Mouse (Mus musculus) limb, embryonic 11.5 days (tissue): ENCODE measurements around the gene Flad1. TPM values are rescaled to one million over a fixed set of nuclear protein-coding genes. Genes with fewer than 3 reads are reported as not detected.

ENCODE experiments used
- ATAC-seq: fragments of 200-750 bp; cut with Nextera tagmentation; 2 replicates; pipeline ENCODE4 v1.8.0; 2017; ENCODE audit warnings: low read depth; ENCODE audit not compliant: insufficient number of reproducible peaks, low FRiP score, low TSS enrichment
- DNase-seq: peaks from one replicate; pipeline ENCODE4 v3.0.0-alpha.2; 2015; ENCODE audit warnings: low spot score
- H3K27ac ChIP-seq: fragments of 300-500 bp; sonication (generic); replicated peaks from 2 replicates; pipeline ENCODE4 v1.5.1; 2014; ENCODE audit warnings: low read depth, mild to moderate bottlenecking, low read length
- H3K27me3 ChIP-seq: fragments of 300-500 bp; sonication (generic); 2 replicates; pipeline ENCODE4 v1.6.1; 2014; ENCODE audit warnings: mild to moderate bottlenecking, low read length, mixed read lengths; ENCODE audit not compliant: control insufficient read depth, insufficient read depth
- H3K36me3 ChIP-seq: fragments of 300-500 bp; sonication (generic); 2 replicates; pipeline ENCODE4 v1.6.1; 2014; ENCODE audit warnings: mild to moderate bottlenecking, low read length, moderate library complexity, mixed read lengths; ENCODE audit not compliant: control insufficient read depth, insufficient read depth
- H3K4me1 ChIP-seq: fragments of 300-500 bp; sonication (generic); 2 replicates; pipeline ENCODE4 v1.6.1; 2014; ENCODE audit warnings: low read length, mixed read lengths; ENCODE audit not compliant: control insufficient read depth, insufficient read depth
- H3K4me2 ChIP-seq: fragments of 300-500 bp; sonication (generic); 2 replicates; pipeline ENCODE4 v1.6.1; 2014; ENCODE audit warnings: low read depth, mild to moderate bottlenecking, moderate library complexity; ENCODE audit not compliant: severe bottlenecking
- H3K4me3 ChIP-seq: fragments of 300-500 bp; sonication (generic); 2 replicates; pipeline ENCODE4 v1.5.1; 2014; ENCODE audit warnings: low read depth, low read length
- H3K9ac ChIP-seq: fragments of 300-500 bp; sonication (generic); 2 replicates; pipeline ENCODE4 v1.6.1; 2014; ENCODE audit warnings: mild to moderate bottlenecking, low read length
- H3K9me3 ChIP-seq: fragments of 300-500 bp; sonication (generic); 2 replicates; pipeline ENCODE4 v1.6.1; 2016; ENCODE audit warnings: low read length; ENCODE audit not compliant: control insufficient read depth
- WGBS: fragments of 180-500 bp; shearing (Covaris S2); extraction: QIAGEN DNeasy Blood & Tissue Kit; methylation state at CpG from one replicate; pipeline ENCODE4 v1.1.7; 2014; 5-methylcytosine and 5-hydroxymethylcytosine counted together
- polyA plus RNA-seq: library from polyadenylated mRNA; unstranded; fragments of >200 nt; fragmentation: Nextera tagmentation; extraction: Ambion mirVana; gene quantifications from 2 replicates; pipeline ENCODE4 v1.2.1, GENCODE M21; 2014

Gene Flad1
- polyA plus RNA-seq, 1 experiment from 2014 or later, result 21.9 TPM

DNA sequence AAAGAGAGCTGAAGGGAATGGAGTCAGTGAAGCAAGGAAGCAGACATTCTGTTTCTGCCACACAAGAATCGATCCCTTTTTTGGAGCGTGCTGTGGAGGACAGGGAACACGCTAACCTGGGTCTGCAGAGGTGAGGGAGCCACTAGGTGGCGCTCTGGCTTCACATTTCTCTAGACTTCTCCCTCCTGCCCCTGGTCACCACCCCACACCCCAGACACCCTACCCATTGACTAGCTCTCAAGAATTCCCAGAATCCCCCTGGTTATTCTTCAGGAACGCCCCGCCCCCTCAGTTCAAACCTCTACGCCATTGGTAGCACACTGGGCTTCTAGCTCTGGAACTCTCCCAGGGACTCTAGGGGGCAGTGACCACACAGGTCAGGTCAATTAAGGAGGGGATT is 37.9 kb upstream of the Flad1 start:
- Histone ChIP-seq H3K4me2 (no peak overlapping the region), H3K9me3 (no peaks in the 10 kb centered on the region), H3K4me3 (no peak overlapping the region), H3K36me3 (0 out of 2 replicates have a peak, but pooled peaks cover 3% of the 10 kb centered on the region), H3K27ac (no peak overlapping the region), H3K27me3 (no peaks in the 10 kb centered on the region), H3K9ac (no peak overlapping the region), H3K4me1 (no peaks in the 10 kb centered on the region)
- WGBS, result 58% methylated on average over 7 of the region's 7 CpGs
- ATAC-seq (no peak; the same call in 1 of the 2 replicates), DNase-seq (peak; percentile 77)

DNA sequence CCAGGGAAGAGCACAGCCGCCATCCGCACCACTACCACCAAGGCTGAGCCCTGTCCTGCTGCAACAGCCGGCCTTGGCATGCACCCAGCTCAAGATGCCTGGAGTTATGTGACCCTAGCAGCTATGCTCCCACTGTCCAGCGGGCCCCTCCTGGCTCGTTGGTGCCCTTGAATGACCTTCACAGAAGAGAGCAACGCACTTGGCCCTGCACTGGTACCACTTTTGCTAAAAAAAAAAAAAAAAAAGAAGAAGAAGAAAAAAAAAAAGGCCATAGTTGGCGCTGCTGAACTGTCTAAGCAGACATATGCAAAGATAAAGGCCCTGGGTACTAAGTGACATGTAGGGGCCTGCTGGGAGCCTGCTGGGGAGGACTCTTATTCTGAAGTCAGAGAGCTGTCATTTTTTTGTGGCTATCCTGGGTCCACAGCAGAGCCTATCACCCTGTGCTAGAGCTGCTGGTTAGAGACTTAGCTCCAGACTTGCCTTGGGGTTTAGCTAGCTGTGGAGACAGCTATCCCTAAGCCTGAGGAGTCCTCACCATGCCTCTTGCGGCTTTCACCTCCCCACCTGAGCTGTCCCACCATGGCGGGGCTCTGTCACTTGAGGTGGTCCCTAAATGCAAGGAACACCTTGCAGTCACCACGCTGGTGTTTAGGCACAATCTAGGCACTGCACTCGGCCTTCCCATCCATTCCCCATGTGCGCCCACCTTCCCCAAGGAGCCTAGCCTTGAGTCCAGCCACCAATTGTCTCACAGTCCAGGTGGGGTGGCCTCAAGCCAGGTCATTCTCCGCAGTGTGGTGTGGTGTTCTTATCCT is 37.3 kb upstream of the Flad1 start:
- Histone ChIP-seq H3K9me3 (no peaks in the 10 kb centered on the region), H3K4me2 (no peak overlapping the region), H3K36me3 (0 out of 2 replicates have a peak, but pooled peaks cover 3% of the 10 kb centered on the region), H3K4me1 (no peaks in the 10 kb centered on the region), H3K4me3 (no peak overlapping the region), H3K27me3 (no peaks in the 10 kb centered on the region), H3K27ac (no peak overlapping the region), H3K9ac (no peak overlapping the region)
- ATAC-seq, result no peak
- WGBS, result 74% methylated on average over 13 of the region's 13 CpGs
- no peak for DNase-seq

DNA sequence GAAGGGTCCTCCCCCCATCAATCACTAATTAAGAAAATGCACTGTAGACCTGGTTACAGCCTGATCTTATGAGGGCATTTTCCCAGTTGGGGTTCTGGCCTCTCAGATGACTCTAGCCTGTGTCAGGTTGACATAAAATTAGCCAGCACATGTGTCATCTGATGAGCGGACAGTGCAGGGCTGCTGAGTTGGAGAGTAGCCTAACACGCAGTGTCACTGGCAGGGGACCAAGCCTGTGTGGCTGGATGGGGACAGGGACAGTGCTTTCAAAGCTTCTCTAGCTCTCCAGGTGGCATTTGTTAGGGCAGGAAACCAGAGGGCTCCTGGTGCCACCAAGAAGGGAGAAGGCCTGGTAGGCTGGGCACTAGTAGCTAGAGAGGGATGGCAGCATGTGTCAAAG is 29.0 kb upstream of the Flad1 start:
- H3K4me2 ChIP-seq, result no peak overlapping the region
- no peak overlapping the region for H3K9ac ChIP-seq
- H3K27ac ChIP-seq, result no peak overlapping the region
- ATAC-seq (no peak), DNase-seq (no peak)
- H3K9me3 ChIP-seq, result no peaks in the 10 kb centered on the region
- no peaks in the 10 kb centered on the region for H3K27me3 ChIP-seq
- peaks cover 7% of the 10 kb centered on the region; the same call in 1 of the 2 replicates for H3K36me3 ChIP-seq
- WGBS, result 96% methylated on average over 2 of the region's 2 CpGs
- H3K4me3 ChIP-seq, result no peak overlapping the region
- peaks cover 8% of the 10 kb centered on the region for H3K4me1 ChIP-seq

DNA sequence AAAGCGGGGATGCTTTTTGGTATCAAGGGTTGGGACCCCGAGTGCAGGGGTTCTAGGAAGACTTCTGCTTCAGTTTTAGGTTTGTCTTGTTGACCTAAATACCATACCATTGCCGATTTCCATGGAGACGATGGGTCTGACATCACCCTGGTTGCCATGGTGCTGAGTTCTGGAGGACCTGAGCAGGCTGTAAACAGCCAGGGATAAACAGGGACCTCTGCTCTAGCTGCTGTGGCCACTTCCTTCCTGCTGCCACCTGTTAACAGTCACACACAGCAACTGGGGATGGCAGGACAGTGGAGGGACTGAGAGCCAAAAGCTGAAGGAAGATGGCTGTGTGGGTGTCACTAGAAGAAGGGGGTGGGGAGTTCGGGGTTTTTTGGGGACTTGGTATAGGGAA is 25.6 kb upstream of the Flad1 start:
- peaks cover 8% of the 10 kb centered on the region for H3K4me1 ChIP-seq
- peaks cover 8% of the 10 kb centered on the region; the same call in 1 of the 2 replicates for H3K36me3 ChIP-seq
- H3K27ac ChIP-seq, result 0 out of 2 replicates have a peak overlapping the region, but pooled peaks have one; percentile 0
- peak; percentile 46 for DNase-seq
- H3K4me2 ChIP-seq, result peak overlapping the region; percentile 53
- peak overlapping the region; percentile 28; the same call in 1 of the 2 replicates for H3K9ac ChIP-seq
- H3K9me3 ChIP-seq, result no peaks in the 10 kb centered on the region
- peak overlapping the region; percentile 44 for H3K4me3 ChIP-seq
- no peaks in the 10 kb centered on the region for H3K27me3 ChIP-seq
- WGBS, result 34% methylated on average over 5 of the region's 5 CpGs
- no peak for ATAC-seq

DNA sequence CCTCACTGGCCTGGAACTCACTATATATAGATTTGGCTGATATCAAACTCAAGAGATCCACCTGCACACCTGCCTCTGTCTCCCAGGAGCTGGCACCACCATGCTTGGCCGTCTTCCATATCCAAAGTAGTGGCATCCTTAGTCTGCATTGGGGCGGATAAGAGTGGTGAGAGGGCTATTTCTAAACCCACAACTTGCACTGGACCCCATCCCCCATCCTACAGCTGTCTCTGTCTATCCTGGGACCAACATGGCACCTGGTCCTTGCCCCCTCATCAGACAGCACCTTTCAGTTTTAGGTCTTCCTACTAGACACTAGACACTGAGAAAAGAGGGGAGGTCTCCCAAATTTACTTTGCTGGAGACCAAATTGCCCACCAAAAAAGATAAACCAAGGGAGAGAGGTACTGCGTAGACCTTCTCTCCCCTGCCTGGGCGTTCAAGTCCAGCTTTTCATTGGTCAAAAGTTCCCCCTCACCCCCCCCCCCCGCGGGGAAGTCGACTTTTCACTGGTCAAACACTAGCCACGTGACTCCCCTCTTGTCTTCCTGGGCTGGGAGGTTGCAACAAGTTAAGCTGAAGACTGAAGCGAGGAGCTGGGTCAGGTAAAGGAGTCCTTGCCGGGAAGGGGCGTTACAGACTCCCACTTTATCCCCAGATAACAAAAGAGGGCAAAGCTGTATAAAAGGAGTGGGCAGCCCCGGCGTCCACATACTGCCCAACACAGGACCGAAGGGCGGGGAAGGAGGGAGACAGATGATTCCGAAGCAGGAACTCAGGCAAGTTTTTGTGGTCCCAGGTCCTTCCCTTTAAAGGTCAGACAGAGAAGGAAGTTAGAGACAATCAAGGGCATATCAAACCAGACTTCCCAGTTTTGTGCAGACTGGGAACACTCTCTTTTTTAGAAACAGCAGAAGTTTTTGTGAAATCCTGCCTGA is 24.8 kb upstream of the Flad1 start, which contains the start of gene Pbxip1:
TSS of gene Pbxip1 (plus strand) at position 531 of the 938 bp plus-strand sequence.
- peak; percentile 82 for ATAC-seq
- peak; percentile 77 for DNase-seq
- 6% methylated on average over 16 of the region's 16 CpGs for WGBS
- peak within 1 kb of the TSS; percentile 55; the same call in 1 of the 2 replicates for H3K9ac ChIP-seq
- no peaks in the 10 kb centered on the region for H3K27me3 ChIP-seq
- 0 out of 2 replicates have a peak within 1 kb of the TSS, but pooled peaks have one; percentile 0 for H3K27ac ChIP-seq
- peaks cover 9% of the 10 kb centered on the region for H3K4me1 ChIP-seq
- peak within 1 kb of the TSS; percentile 53 for H3K4me2 ChIP-seq
- H3K9me3 ChIP-seq, result no peaks in the 10 kb centered on the region
- peaks cover 8% of the 10 kb centered on the region; the same call in 1 of the 2 replicates for H3K36me3 ChIP-seq
- H3K4me3 ChIP-seq, result peak within 1 kb of the TSS; percentile 44

DNA sequence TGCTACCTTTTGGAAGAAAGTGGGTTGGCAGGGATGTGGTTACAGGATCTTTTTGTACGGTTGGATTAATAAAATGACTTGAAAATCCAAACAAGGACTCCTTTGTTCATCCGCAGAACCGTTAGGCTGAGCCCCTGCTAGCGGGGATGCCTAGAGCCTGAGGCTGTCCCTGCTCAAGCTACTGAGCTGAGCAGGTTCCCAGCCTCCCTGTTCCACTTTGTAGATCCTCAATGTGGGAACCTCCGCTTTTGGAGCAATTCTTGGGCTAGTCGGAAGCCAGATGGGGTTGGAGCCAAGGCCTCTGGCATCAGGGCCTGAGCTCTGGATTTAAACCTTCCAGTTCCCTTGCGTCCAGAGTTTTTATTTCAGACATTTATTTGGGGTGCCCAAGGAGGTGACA is 23.4 kb upstream of the Flad1 start:
- Histone ChIP-seq H3K9me3 (no peaks in the 10 kb centered on the region), H3K4me2 (no peak overlapping the region), H3K27ac (no peak overlapping the region; the same call in 1 of the 2 replicates), H3K4me3 (no peak overlapping the region), H3K4me1 (peaks cover 15% of the 10 kb centered on the region), H3K36me3 (peaks cover 8% of the 10 kb centered on the region; the same call in 1 of the 2 replicates), H3K27me3 (no peaks in the 10 kb centered on the region), H3K9ac (no peak overlapping the region)
- 77% methylated on average over 7 of the region's 7 CpGs for WGBS
- DNase-seq (no peak), ATAC-seq (no peak)

DNA sequence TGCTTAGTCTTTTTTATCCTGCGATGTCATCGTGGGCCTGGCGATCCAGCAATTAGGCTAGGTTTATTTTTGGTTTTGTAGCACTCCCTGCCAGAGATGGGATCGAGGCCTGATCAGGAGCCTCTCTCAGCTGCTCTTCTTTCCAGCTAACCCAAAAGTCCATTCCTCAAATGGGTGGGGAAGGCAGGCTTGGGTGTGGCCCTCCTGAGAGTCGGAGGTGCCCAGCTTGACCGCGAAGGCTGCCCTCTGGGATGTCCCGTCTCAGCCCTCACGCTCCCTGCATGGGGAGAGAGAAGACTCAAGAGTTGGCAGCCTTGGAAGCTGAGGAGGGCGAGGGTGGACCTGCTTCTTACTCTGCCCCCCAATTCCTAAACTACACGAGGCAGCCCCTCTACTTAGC is 22.9 kb upstream of the Flad1 start:
- WGBS, result 91% methylated on average over 11 of the region's 11 CpGs
- H3K4me2 ChIP-seq, result no peak overlapping the region

DNA sequence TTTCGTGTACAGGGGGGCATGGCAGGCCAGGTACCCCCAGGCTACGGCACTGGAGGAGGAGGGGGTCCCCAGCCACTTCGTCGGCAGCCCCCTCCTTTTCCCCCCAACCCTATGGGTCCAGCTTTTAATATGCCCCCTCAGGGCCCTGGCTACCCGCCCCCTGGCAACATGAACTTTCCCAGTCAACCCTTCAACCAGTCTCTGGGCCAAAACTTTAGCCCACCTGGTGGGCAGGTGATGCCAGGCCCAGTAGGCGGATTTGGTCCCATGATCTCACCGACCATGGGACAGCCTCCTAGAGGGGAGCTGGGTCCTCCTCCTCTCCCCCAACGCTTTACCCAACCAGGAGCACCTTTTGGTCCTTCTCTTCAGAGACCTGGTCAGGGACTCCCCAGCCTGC is 20.9 kb upstream of the Flad1 start:
- H3K4me3 ChIP-seq, result no peak overlapping the region
- no peak overlapping the region for H3K4me2 ChIP-seq
- no peaks in the 10 kb centered on the region for H3K27me3 ChIP-seq
- peaks cover 15% of the 10 kb centered on the region for H3K4me1 ChIP-seq
- H3K9me3 ChIP-seq, result no peaks in the 10 kb centered on the region
- DNase-seq (no peak), ATAC-seq (no peak)
- H3K27ac ChIP-seq, result no peak overlapping the region
- WGBS, result 93% methylated on average over 8 of the region's 8 CpGs
- no peak overlapping the region for H3K9ac ChIP-seq
- peaks cover 6% of the 10 kb centered on the region; the same call in 1 of the 2 replicates for H3K36me3 ChIP-seq

More for the DNA sequence above, 22.9 kb upstream of the Flad1 start:
- Histone ChIP-seq H3K4me3 (no peak overlapping the region), H3K9ac (no peak overlapping the region), H3K27me3 (no peaks in the 10 kb centered on the region), H3K9me3 (no peaks in the 10 kb centered on the region), H3K27ac (no peak overlapping the region; the same call in 1 of the 2 replicates), H3K36me3 (peaks cover 6% of the 10 kb centered on the region; the same call in 1 of the 2 replicates), H3K4me1 (peaks cover 15% of the 10 kb centered on the region)
- DNase-seq (no peak), ATAC-seq (no peak)
